Mouse (Mus musculus) liver, adult 2 months (tissue): ENCODE measurements at regions not wholly inside any gene's neighbourhood (a gene's known extent, or its start where the extent isn't known, plus 50 kb on each side); places are given as distances from the start of the nearest gene placed in this dataset.

ENCODE experiments used
- CTCF ChIP-seq: fragments of 200-500 bp; IDR thresholded peaks from 2 replicates; pipeline ENCODE4 v1.5.1; 2011; ENCODE audit warnings: low read depth, low read length, control low read depth
- POLR2A ChIP-seq: fragments of 200-500 bp; IDR thresholded peaks from 2 replicates; pipeline ENCODE4 v1.6.1; 2011; ENCODE audit warnings: low read length, control low read depth; ENCODE audit not compliant: insufficient read depth; ENCODE audit errors: extremely low read depth

- TF ChIP-seq POLR2A = no peak
- TF ChIP-seq CTCF = no peak
These were observed 64.4 kb downstream of the Syf2 start for GRCm38 (mm10) chr4:134995052-134995451.
